Mouse (Mus musculus) ES-E14 (cell line): ENCODE measurements around the gene Wrap53. TPM values are rescaled to one million over a fixed set of nuclear protein-coding genes. Genes with fewer than 3 reads are reported as not detected.

ENCODE experiments used
- DNase-seq: peaks from one replicate; pipeline ENCODE4 v3.0.0-alpha.2; 2013; ENCODE audit warnings: low read depth, low spot score
- H3K27ac ChIP-seq: 2 replicates; pipeline ENCODE4 v1.5.1; 2012; ENCODE audit warnings: low read depth, mild to moderate bottlenecking, low read length, moderate library complexity, mixed read lengths; ENCODE audit not compliant: poor library complexity, insufficient read depth, severe bottlenecking
- H3K36me3 ChIP-seq: 2 replicates; pipeline ENCODE4 v1.6.1; 2012; ENCODE audit warnings: mild to moderate bottlenecking, low read length, moderate library complexity, mixed read lengths; ENCODE audit not compliant: control insufficient read depth, poor library complexity, insufficient read depth, severe bottlenecking
- H3K4me1 ChIP-seq, 2 experiments: fragments of 150-350 bp in 1 of 2; sonication (generic) in 1 of 2; 2 replicates each; pipeline ENCODE4 v1.6.1; 2012; ENCODE audit warnings: low read length in 2 of 2, mild to moderate bottlenecking in 1 of 2, mixed read lengths in 1 of 2; ENCODE audit not compliant: control insufficient read depth in 2 of 2, insufficient read depth in 2 of 2, poor library complexity in 1 of 2
- H3K4me3 ChIP-seq, 2 experiments: fragments of 150-350 bp in 1 of 2; sonication (generic) in 1 of 2; 2 replicates each; pipeline ENCODE4 v1.5.1; 2012; ENCODE audit warnings: low read length in 2 of 2, low read depth in 1 of 2, mild to moderate bottlenecking in 1 of 2, mixed read lengths in 1 of 2; ENCODE audit not compliant: insufficient read depth in 1 of 2, poor library complexity in 1 of 2, severe bottlenecking in 1 of 2
- H3K9ac ChIP-seq: 2 replicates; pipeline ENCODE4 v1.6.1; 2012; ENCODE audit warnings: low read depth, mild to moderate bottlenecking, low read length, mixed read lengths; ENCODE audit not compliant: poor library complexity, insufficient read depth, severe bottlenecking
- H3K9me3 ChIP-seq: fragments of 150-350 bp; sonication (generic); 2 replicates; pipeline ENCODE4 v1.6.1; 2012; ENCODE audit warnings: low read depth, mild to moderate bottlenecking, low read length; ENCODE audit not compliant: control insufficient read depth, insufficient read depth
- CHD2 ChIP-seq: IDR thresholded peaks from 2 replicates; pipeline ENCODE4 v1.6.1; 2014; ENCODE audit warnings: mild to moderate bottlenecking, low read depth, low read length, inconsistent platforms
- HCFC1 ChIP-seq: IDR thresholded peaks from 2 replicates; pipeline ENCODE4 v1.6.1; 2012; ENCODE audit warnings: low read length, inconsistent platforms, borderline replicate concordance; ENCODE audit not compliant: insufficient read depth
- MAFK ChIP-seq: IDR thresholded peaks from 2 replicates; pipeline ENCODE4 v1.6.1; 2014; ENCODE audit warnings: mild to moderate bottlenecking, low read depth, low read length, inconsistent platforms; ENCODE audit not compliant: insufficient read depth
- ZC3H11A ChIP-seq: IDR thresholded peaks from 2 replicates; pipeline ENCODE4 v1.6.1; 2012; ENCODE audit warnings: low read depth, mild to moderate bottlenecking, inconsistent platforms, low read length, borderline replicate concordance
- ZNF384 ChIP-seq: IDR thresholded peaks from 2 replicates; pipeline ENCODE4 v1.6.1; 2012; ENCODE audit warnings: low read depth, low read length, inconsistent platforms
- in situ Hi-C, 2 experiments: fragments of 600-800 bp; cut with MboI; formaldehyde crosslinking; loops; one replicate each; pipeline ENCODE4 v1.15.1; 2025; ENCODE audit warnings: low sequenced_read_pairs in 2 of 2, inconsistent platforms in 1 of 2; ENCODE audit not compliant: unreplicated experiment in 2 of 2
- total RNA-seq: library from RNA; depleted of rRNA; stranded (reverse); fragments of 300-350 nt; gene quantifications from 2 replicates; pipeline ENCODE4 v1.2.3, GENCODE M21; 2012

The Wrap53 gene
- total RNA-seq, 1 experiment = 33.0 TPM

GRCm38 (mm10) chr11:69527098-69528030, 52.7 kb downstream of the Wrap53 start:
- 0 out of 2 replicates have a peak, but pooled peaks have one; percentile 45 for TF ChIP-seq ZNF384
- TF ChIP-seq CHD2 = no peak
- Histone ChIP-seq H3K9me3 (no peaks in the 10 kb centered on the region), H3K36me3 (no peaks in the 10 kb centered on the region), H3K9ac (no peak overlapping the region), H3K4me3 (no peak overlapping the region), H3K27ac (no peak overlapping the region), H3K4me1 (peaks cover 0 to 4% of the 10 kb centered on the region in 2 experiments; a peak in 2 of 4 replicates)
- DNase-seq = no peak
- in situ Hi-C loops = no loop called here

- TF ChIP-seq CHD2 = no peak
- TF ChIP-seq HCFC1 = no peak
- TF ChIP-seq ZC3H11A = no peak
- no peak for TF ChIP-seq MAFK
- TF ChIP-seq ZNF384 = no peak
- Histone ChIP-seq H3K27ac (no peak overlapping the region), H3K4me1 (peaks cover 0 to 4% of the 10 kb centered on the region in 2 experiments; a peak in 2 of 4 replicates), H3K9me3 (no peaks in the 10 kb centered on the region), H3K9ac (no peak overlapping the region), H3K36me3 (no peaks in the 10 kb centered on the region), H3K4me3 (no peak overlapping the region)
- no peak for DNase-seq
- in situ Hi-C loops = no loop called here
Measured at GRCm38 (mm10) chr11:69526631-69527030, 53.4 kb downstream of the Wrap53 start.

GRCm38 (mm10) chr11:69525661-69526060, 54.4 kb downstream of the Wrap53 start:
- Histone ChIP-seq H3K27ac (no peak overlapping the region), H3K4me1 (peaks cover 0 to 4% of the 10 kb centered on the region in 2 experiments; a peak in 2 of 4 replicates), H3K9me3 (no peaks in the 10 kb centered on the region), H3K9ac (no peak overlapping the region), H3K4me3 (no peak overlapping the region), H3K36me3 (no peaks in the 10 kb centered on the region)
- TF ChIP-seq CHD2 (no peak), ZC3H11A (no peak), MAFK (no peak), ZNF384 (no peak), HCFC1 (no peak)
- in situ Hi-C loops = no loop called here
- no peak for DNase-seq

- Histone ChIP-seq H3K9me3 (no peaks in the 10 kb centered on the region), H3K27ac (no peak overlapping the region), H3K9ac (no peak overlapping the region), H3K4me3 (no peak overlapping the region), H3K36me3 (no peaks in the 10 kb centered on the region), H3K4me1 (peaks cover 0 to 2% of the 10 kb centered on the region in 2 experiments; a peak in 2 of 4 replicates)
- DNase-seq = no peak
- no peak for TF ChIP-seq ZC3H11A
- no peak for TF ChIP-seq ZNF384
- TF ChIP-seq HCFC1 = no peak
- no peak for TF ChIP-seq MAFK
- TF ChIP-seq CHD2 = no peak
- in situ Hi-C loops = no loop called here
Measured at GRCm38 (mm10) chr11:69523651-69524050, 56.4 kb downstream of the Wrap53 start.
